Mouse (Mus musculus) heart, adult 2 months (tissue): ENCODE data around the gene Sec14l2. TPM values are rescaled to one million over a fixed set of nuclear protein-coding genes. Genes with fewer than 3 reads are reported as not detected.

Source experiments
- DNase-seq, 2 experiments: peaks; one replicate each; pipeline ENCODE4 v3.0.0; 2021
- H3K27ac ChIP-seq: fragments of 200-600 bp; 2 replicates; pipeline ENCODE4 v1.8.1; 2022
- H3K27me3 ChIP-seq: fragments of 200-500 bp; 2 replicates; pipeline ENCODE4 v1.6.1; 2012; ENCODE audit warnings: mild to moderate bottlenecking, low read length, inconsistent platforms, mixed read lengths; ENCODE audit not compliant: control insufficient read depth, insufficient read depth
- H3K36me3 ChIP-seq: fragments of 200-500 bp; 2 replicates; pipeline ENCODE4 v1.6.1; 2012; ENCODE audit warnings: low read length, inconsistent platforms; ENCODE audit not compliant: control insufficient read depth, insufficient read depth
- H3K4me1 ChIP-seq: fragments of 200-500 bp; 2 replicates; pipeline ENCODE4 v1.6.1; 2011; ENCODE audit warnings: low read length; ENCODE audit not compliant: control insufficient read depth, insufficient read depth
- H3K4me3 ChIP-seq: fragments of 200-600 bp; 2 replicates; pipeline ENCODE4 v1.8.1; 2022
- H3K79me2 ChIP-seq: fragments of 200-500 bp; replicated peaks from 2 replicates; pipeline ENCODE4 v1.6.1; 2012; ENCODE audit warnings: mild to moderate bottlenecking, inconsistent platforms, low read length, moderate library complexity, mixed read lengths; ENCODE audit not compliant: control insufficient read depth, insufficient read depth
- H3K9ac ChIP-seq: fragments of 200-500 bp; 2 replicates; pipeline ENCODE4 v1.6.1; 2012; ENCODE audit warnings: low read depth, mild to moderate bottlenecking, control low read depth, inconsistent platforms, low read length, mixed read lengths
- CTCF ChIP-seq: fragments of 200-600 bp; IDR thresholded peaks from 2 replicates; pipeline ENCODE4 v1.8.1; 2022; ENCODE audit warnings: antibody characterized with exemption, mild to moderate bottlenecking, moderate library complexity
- EP300 ChIP-seq: fragments of 200-500 bp; IDR thresholded peaks from 2 replicates; pipeline ENCODE4 v1.6.1; 2011; ENCODE audit warnings: low read depth, low read length, control low read depth; ENCODE audit not compliant: insufficient read depth
- POLR2A ChIP-seq: fragments of 200-500 bp; IDR thresholded peaks from 2 replicates; pipeline ENCODE4 v1.6.1; 2011; ENCODE audit warnings: mild to moderate bottlenecking, low read depth, low read length, control low read depth; ENCODE audit not compliant: insufficient read depth
- WGBS: fragments of 180-500 bp; shearing (Covaris S2); methylation state at CpG from one replicate; pipeline ENCODE4 v1.1.7; 2018; 5-methylcytosine and 5-hydroxymethylcytosine counted together
- intact Hi-C: fragments of 180-260 bp; cut with DNase I; formaldehyde crosslinking; loops from one replicate; pipeline ENCODE4 v1.15.1; 2025
- long read RNA-seq: library from polyadenylated mRNA; stranded (forward); transcript quantifications from one replicate; pipeline ENCODE4 v2.0.0, GENCODE M21; 2021
- polyA plus RNA-seq: library from polyadenylated mRNA; depleted of rRNA; stranded (reverse); fragments of >200 nt; gene quantifications from 2 replicates; pipeline ENCODE4 v1.2.3, GENCODE M21; 2012; rRNA removed
- total RNA-seq, 2 experiments: library from RNA; stranded (reverse); gene quantifications; 2 replicates each; pipeline ENCODE4 v1.2.3; 2021

Sec14l2 gene
- total RNA-seq (under 1 TPM; 0.52 to 0.89 TPM), polyA plus RNA-seq (0.35 and 0.53 TPM in 2 replicates)
- long read RNA-seq = 0 reads

DNA sequence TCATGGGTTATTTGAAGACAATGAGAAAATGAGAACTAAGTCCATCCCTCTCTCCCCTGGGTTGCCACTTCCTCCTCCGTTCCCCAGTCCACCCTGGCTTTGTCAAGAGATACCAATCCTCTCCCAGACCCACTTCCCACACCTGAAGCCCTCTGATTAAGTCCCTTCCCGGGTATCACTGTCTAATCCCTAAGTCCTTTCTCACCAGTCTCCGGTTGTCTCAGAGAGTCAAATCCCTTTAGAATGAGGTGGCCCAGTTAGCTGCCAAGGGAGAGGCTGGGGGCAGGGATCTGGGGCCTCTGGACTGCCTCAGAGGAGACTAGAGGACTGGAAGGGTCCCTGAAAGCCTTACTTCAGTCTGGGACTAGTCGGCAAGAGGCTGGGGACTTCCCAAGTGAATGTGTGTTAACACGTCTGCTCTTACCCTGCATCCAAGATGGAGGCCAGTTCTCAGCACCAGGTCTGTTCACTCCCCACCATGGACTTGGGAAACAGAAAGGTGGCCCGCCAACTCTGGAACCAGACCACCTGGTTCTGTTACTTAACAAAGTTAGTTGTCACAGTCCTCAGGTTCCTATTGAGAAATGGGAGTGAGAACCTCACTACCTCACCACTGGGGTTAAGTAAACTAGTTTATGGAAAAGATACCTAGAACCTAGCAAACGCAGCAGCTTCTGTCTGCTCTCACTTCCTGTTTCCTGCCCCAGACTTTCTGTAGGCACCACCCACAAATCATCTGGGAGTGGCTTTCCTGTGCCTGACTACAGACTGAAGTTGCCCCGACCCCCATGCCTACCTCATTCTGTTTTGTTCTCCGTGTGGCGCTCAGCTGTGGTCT is at the start of gene Sec14l2:
Gene Sec14l2 (minus strand): TSS at position 674 of the 838 bp plus-strand sequence.
- WGBS = 63% methylated on average over 10 of the region's 10 CpGs
- no peak within 1 kb of the TSS for H3K27ac ChIP-seq
- H3K4me3 ChIP-seq = no peak within 1 kb of the TSS
- H3K36me3 ChIP-seq = no peaks in the 10 kb centered on the region
- no peak for DNase-seq
- H3K27me3 ChIP-seq = no peaks in the 10 kb centered on the region
- no peak for TF ChIP-seq EP300
- TF ChIP-seq POLR2A = no peak
- no peak for TF ChIP-seq CTCF
- intact Hi-C loops = no loop called here
- H3K9ac ChIP-seq = no peak within 1 kb of the TSS
- H3K4me1 ChIP-seq = no peaks in the 10 kb centered on the region
- H3K79me2 ChIP-seq = no peaks in the 10 kb centered on the region

DNA sequence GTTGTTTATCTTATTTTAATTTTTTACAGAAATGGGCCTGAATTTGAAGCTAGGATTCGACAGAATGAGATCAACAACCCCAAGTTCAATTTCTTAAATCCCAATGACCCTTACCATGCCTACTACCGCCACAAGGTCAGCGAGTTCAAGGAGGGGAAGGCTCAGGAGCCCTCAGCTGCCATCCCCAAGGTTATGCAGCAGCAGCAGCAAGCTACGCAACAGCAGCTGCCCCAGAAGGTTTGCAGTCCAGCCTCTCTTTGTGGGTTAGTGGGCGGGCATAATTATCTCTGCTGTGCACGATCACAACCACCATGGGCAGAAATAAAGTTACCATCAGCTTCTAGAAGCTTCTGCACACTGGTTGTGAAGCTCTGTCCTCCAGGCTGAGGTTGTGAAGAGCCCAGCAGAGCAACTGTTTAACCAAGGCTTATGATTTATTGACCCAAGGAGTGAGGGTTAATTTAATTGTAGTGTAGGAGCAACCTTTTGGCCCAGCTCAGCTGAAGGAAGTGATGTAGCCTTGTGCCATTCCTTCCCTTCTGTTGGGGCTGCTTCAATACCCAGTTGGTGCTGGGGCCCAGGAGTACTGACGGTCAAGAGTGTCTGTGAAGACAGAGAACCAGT is 43.4 kb upstream of the Sec14l2 start:
- H3K9ac ChIP-seq = no peak overlapping the region

DNA sequence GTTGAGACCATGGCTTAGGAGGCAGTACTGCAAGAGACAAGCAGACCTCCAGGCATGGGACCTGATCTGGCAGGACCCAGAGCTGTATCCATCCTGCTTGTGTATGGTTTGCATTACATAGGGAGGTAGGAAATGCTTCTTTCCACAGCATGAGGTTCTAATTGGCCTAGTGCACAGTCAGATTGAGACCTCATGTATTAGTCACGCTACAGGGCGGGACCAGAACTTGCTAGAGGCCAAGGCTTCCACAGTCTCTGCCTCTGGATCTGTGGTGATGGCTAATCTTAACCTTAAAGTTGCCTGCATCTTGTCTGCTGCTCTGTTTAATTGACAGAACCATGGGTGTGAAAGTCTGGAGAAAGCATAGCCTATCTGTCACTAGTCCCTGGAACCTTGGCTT is 41.5 kb upstream of the Sec14l2 start:
- H3K36me3 ChIP-seq = peaks cover 24% of the 10 kb centered on the region
- H3K9ac ChIP-seq = no peak overlapping the region
- no peak overlapping the region for H3K4me3 ChIP-seq
- H3K27me3 ChIP-seq = no peaks in the 10 kb centered on the region
- DNase-seq = no peak
- intact Hi-C loops = no loop called here
- peaks cover 5% of the 10 kb centered on the region for H3K4me1 ChIP-seq
- peaks cover 1% of the 10 kb centered on the region; the same call in 1 of the 2 replicates for H3K79me2 ChIP-seq
- 82% methylated on average over 2 of the region's 2 CpGs for WGBS
- H3K27ac ChIP-seq = no peak overlapping the region
- no peak for TF ChIP-seq CTCF
- TF ChIP-seq EP300 = no peak
- no peak for TF ChIP-seq POLR2A

More for the DNA sequence above, 43.4 kb upstream of the Sec14l2 start:
- H3K79me2 ChIP-seq = peaks cover 1% of the 10 kb centered on the region; the same call in 1 of the 2 replicates
- 91% methylated on average over 7 of the region's 7 CpGs for WGBS
- intact Hi-C loops = no loop called here
- no peak overlapping the region for H3K4me3 ChIP-seq
- H3K4me1 ChIP-seq = peaks cover 1% of the 10 kb centered on the region
- H3K27me3 ChIP-seq = no peaks in the 10 kb centered on the region
- H3K36me3 ChIP-seq = peaks cover 23% of the 10 kb centered on the region
- TF ChIP-seq EP300 = no peak
- no peak for TF ChIP-seq CTCF
- no peak for TF ChIP-seq POLR2A
- H3K27ac ChIP-seq = no peak overlapping the region
- no peak for DNase-seq

DNA sequence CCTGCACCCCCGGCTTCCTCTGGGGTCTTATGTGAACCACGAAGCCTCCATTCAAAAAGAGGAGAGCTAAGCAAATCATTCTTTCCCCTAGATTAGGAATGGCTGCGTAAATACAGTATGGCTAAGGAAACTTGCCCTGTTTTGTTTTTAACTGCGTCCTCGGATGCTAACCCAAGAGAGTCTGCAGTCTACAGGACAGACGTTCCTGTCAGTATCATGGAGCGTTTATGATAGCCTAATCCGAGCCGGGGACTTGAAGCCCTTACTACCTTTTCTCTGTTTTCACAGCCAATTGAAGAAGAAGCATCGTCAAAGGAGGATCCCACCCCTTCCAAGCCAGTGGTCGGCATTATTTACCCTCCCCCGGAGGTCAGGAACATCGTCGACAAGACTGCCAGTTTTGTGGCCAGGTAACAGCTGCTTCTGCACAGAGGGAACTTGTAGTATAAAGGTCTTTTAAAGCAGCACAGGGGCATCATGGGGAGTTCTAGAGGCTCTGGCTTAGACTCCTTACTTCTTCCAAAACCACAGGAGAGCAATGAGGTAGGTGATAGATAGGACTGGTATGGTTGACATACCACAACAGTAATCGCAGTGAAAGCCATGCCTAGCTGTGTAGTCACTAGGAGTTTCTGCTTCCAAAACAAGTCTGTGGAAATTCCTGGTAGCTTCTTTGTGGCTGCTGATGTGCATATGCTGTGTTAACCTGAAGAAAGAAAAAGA is 37.7 kb upstream of the Sec14l2 start:
- peak in 1 of 2 experiments; percentile 17 for DNase-seq
- Histone ChIP-seq H3K9ac (peak overlapping the region; percentile 90), H3K27me3 (no peaks in the 10 kb centered on the region), H3K79me2 (no peaks in the 10 kb centered on the region), H3K36me3 (peaks cover 21% of the 10 kb centered on the region), H3K4me1 (peaks cover 7% of the 10 kb centered on the region), H3K27ac (peak overlapping the region; percentile 89), H3K4me3 (peak overlapping the region; percentile 89)
- WGBS = 4% methylated on average over 15 of the region's 15 CpGs
- TF ChIP-seq CTCF (no peak), POLR2A (no peak), EP300 (no peak)
- intact Hi-C loops = loop anchor here (2.0 kb wide), 2 partner anchors 26 to 58 kb away; partner anchors contain the start of genes Castor1 and Rnf215

DNA sequence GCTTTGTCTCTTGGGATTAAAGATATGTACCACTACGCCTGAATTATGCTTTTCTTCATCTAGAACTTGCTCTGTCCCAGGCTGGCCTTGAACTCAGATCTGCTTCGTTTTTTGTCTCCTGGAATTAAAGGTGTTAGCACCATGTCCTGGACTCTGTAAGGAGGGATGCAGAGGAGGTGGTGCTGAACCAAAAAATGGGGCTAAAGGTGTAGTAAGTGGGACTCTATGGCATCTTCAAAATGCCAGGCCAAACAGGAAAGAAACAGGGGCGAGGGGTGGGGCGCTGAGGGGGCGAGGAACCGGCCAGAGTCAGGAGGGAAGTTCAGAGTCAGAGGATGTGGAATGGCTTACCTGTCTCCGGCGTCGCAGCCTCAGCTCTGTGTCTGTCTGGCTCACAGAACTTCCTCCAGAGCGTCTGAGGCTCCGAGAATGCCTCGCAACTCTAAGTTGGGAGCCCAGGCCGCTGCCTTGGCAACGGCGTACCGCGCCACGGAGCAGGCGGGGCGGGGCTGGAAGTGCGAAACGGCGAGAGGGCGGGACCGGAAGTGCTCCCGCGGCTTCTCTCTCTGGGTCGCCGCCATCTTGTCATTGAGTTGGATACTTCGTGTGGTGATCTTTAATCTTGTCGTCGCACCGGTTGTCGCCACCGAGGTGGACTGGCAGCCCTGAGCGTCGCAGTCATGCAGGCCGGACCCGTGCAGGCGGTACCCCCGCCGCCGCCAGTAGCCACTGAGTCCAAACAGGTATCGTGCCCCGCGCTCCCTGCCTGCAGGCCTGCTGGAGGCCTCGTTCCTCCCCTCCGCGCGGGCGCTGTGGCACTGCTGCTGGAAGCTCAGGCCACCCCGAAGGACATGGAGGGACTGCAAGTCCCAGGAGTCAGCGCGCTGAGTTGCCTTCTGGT is 36.8 kb upstream of the Sec14l2 start, which contains the start of the genes Ccdc157 and Sf3a1:
Gene Ccdc157 (minus strand): TSS at position 486 of the 901 bp plus-strand sequence.
Gene Sf3a1 (plus strand): TSS at position 543 of the 901 bp plus-strand sequence.
- peak; percentile 71 for TF ChIP-seq POLR2A
- TF ChIP-seq CTCF = 0 out of 2 replicates have a peak, but pooled peaks have one; percentile 2
- no peak for TF ChIP-seq EP300
- H3K36me3 ChIP-seq = peaks cover 21% of the 10 kb centered on the region
- peak within 1 kb of the TSS; percentile 89 for H3K4me3 ChIP-seq
- peak; percentile 96 for DNase-seq
- H3K9ac ChIP-seq = peak within 1 kb of the TSS; percentile 90
- H3K27me3 ChIP-seq = no peaks in the 10 kb centered on the region
- WGBS = 1% methylated on average over 54 of the region's 54 CpGs
- intact Hi-C loops = loop anchor here (2.0 kb wide), 2 partner anchors 25 to 59 kb away; partner anchors contain the start of genes Castor1 and Rnf215
- peak within 1 kb of the TSS; percentile 89 for H3K27ac ChIP-seq
- peaks cover 7% of the 10 kb centered on the region for H3K4me1 ChIP-seq
- H3K79me2 ChIP-seq = no peaks in the 10 kb centered on the region
